Mouse (Mus musculus) forebrain, embryonic 10.5 days (tissue): ENCODE measurements at regions not wholly inside any gene's neighbourhood (a gene's known extent, or its start where the extent isn't known, plus 50 kb on each side); places are given as distances from the start of the nearest gene placed in this dataset.

ENCODE experiments used
- DNase-seq: peaks from one replicate; pipeline ENCODE4 v3.0.0-alpha.2; 2017; ENCODE audit warnings: low spot score; ENCODE audit errors: extremely low spot score
- H3K27ac ChIP-seq: fragments of 300-500 bp; sonication (generic); 2 replicates; pipeline ENCODE4 v1.5.1; 2016; ENCODE audit warnings: mild to moderate bottlenecking
- H3K27me3 ChIP-seq: fragments of 300-500 bp; sonication (generic); 2 replicates; pipeline ENCODE4 v1.6.1; 2016; ENCODE audit warnings: mild to moderate bottlenecking; ENCODE audit not compliant: poor library complexity, severe bottlenecking
- H3K36me3 ChIP-seq: fragments of 300-500 bp; sonication (generic); replicated peaks from 2 replicates; pipeline ENCODE4 v1.6.1; 2016; ENCODE audit warnings: mild to moderate bottlenecking, moderate library complexity
- H3K4me1 ChIP-seq: fragments of 300-500 bp; sonication (generic); 2 replicates; pipeline ENCODE4 v1.6.1; 2016
- H3K4me3 ChIP-seq: fragments of 300-500 bp; sonication (generic); 2 replicates; pipeline ENCODE4 v1.5.1; 2016; ENCODE audit warnings: mild to moderate bottlenecking, moderate library complexity
- H3K9me3 ChIP-seq: fragments of 300-500 bp; sonication (generic); 2 replicates; pipeline ENCODE4 v1.6.1; 2016; ENCODE audit warnings: mild to moderate bottlenecking, moderate library complexity
- WGBS: fragments of 180-500 bp; shearing (Covaris S2); methylation state at CpG from one replicate; pipeline ENCODE4 v1.1.7; 2016; 5-methylcytosine and 5-hydroxymethylcytosine counted together

DNA sequence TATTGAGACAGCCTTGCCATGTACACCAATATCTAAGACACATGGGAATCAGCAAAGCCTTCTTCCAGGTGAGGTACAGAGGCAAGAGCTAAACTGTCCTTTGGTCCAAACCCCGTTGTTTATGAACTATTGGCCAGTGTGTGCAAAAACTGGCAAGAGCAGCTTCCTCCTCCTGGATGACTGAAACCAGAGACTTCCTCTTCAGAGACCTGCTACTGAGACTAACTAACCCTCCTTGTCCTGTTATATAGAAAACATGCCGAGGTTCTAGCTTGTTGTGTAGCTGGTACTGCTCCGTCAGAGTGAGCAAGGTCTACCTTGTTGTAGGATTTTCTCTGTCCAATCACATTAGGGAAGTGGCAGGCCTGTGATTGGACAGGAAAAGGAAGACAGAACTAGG is 174.3 kb upstream of the F930015N05Rik start:
- DNase-seq, result no peak
- H3K4me3 ChIP-seq, result no peak overlapping the region
- H3K4me1 ChIP-seq, result no peaks in the 10 kb centered on the region
- H3K27ac ChIP-seq, result no peak overlapping the region
- H3K36me3 ChIP-seq, result no peaks in the 10 kb centered on the region
- H3K27me3 ChIP-seq, result no peaks in the 10 kb centered on the region
- peaks cover 2% of the 10 kb centered on the region; the same call in 1 of the 2 replicates for H3K9me3 ChIP-seq
- WGBS, result 90% methylated on average over 3 of the region's 3 CpGs

GRCm38 (mm10) chr11:64615140-64615539 is 178.7 kb upstream of the F930015N05Rik start:
- H3K27me3 ChIP-seq, result no peaks in the 10 kb centered on the region
- H3K9me3 ChIP-seq, result peaks cover 2% of the 10 kb centered on the region; the same call in 1 of the 2 replicates
- no peak overlapping the region for H3K4me3 ChIP-seq
- H3K4me1 ChIP-seq, result no peaks in the 10 kb centered on the region
- WGBS, result 69% methylated on average over 1 of the region's 1 CpGs
- no peak for DNase-seq
- H3K27ac ChIP-seq, result no peak overlapping the region
- no peaks in the 10 kb centered on the region for H3K36me3 ChIP-seq

DNA sequence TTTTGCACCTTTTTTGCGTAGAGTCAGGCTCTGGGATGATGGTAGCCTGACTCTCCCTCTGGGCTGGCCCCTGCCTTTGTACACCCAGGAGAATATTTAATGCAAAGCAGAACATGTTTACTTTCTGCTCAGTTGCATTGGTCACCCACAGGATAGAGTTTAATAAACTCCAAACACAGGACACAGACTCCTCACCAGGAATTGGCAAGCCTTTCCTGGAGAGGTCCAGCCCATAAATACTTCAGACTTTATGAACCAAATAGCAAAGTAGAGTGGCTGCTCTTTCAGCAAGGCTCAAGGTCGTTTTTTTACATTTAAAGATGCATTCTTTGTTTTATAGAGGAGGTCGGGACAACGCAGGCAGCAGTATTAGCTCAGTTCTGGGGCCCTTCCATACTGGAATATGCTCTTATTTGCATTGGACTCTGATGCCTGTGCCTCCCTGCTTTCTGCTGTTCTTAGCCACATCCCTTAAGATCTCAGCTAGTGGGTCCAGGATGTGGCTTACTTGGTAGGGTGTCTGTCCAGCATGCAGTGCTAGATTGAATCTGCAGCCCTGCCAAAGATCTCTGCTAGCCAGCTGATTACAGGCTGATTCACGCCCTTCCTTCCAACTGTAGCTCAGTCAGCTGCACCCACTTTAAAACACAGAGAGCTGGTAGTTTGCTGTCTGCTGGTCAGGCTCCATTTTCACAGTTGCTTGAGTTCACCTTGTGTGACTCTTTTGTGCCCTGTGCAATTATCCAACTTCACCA is 182.4 kb upstream of the F930015N05Rik start:
- no peaks in the 10 kb centered on the region for H3K4me1 ChIP-seq
- no peaks in the 10 kb centered on the region for H3K27me3 ChIP-seq
- no peak overlapping the region for H3K27ac ChIP-seq
- WGBS, result 73% methylated on average over 5 of the region's 5 CpGs
- no peaks in the 10 kb centered on the region for H3K9me3 ChIP-seq
- DNase-seq, result no peak
- H3K36me3 ChIP-seq, result no peaks in the 10 kb centered on the region
- H3K4me3 ChIP-seq, result no peak overlapping the region

GRCm38 (mm10) chr11:64627180-64627579 is 190.7 kb upstream of the F930015N05Rik start:
- DNase-seq, result no peak
- Histone ChIP-seq H3K4me3 (no peak overlapping the region), H3K27me3 (no peaks in the 10 kb centered on the region), H3K9me3 (no peaks in the 10 kb centered on the region), H3K4me1 (no peaks in the 10 kb centered on the region), H3K36me3 (no peaks in the 10 kb centered on the region), H3K27ac (no peak overlapping the region)
- 93% methylated on average over 7 of the region's 7 CpGs for WGBS

DNA sequence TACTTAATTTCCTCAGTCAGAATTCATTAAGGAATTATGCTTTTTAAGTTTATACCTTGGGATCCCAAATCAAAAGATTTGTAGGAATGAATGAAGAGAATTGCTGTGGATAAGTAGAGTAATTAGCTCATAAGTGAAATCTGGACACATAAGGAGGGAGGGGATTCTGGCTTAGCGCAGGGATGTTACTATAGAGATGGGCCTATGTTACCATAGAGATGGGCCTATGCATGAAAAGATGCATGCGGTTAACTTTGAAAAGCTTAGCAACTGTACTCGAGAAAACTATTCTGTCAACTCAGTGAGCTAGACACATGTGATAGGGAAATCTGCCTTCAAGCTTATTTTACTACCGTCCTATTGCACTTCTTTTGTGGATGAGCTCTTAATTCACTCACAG is 204.5 kb upstream of the F930015N05Rik start:
- Histone ChIP-seq H3K27me3 (no peaks in the 10 kb centered on the region), H3K4me3 (no peak overlapping the region), H3K36me3 (no peaks in the 10 kb centered on the region), H3K9me3 (0 out of 2 replicates have a peak, but pooled peaks cover 5% of the 10 kb centered on the region), H3K27ac (no peak overlapping the region), H3K4me1 (peaks cover 12% of the 10 kb centered on the region; the same call in 1 of the 2 replicates)
- WGBS, result 82% methylated on average over 4 of the region's 4 CpGs
- no peak for DNase-seq

GRCm38 (mm10) chr11:64643171-64643570 is 206.7 kb upstream of the F930015N05Rik start:
- Histone ChIP-seq H3K27ac (no peak overlapping the region), H3K4me1 (peaks cover 12% of the 10 kb centered on the region; the same call in 1 of the 2 replicates), H3K36me3 (no peaks in the 10 kb centered on the region), H3K4me3 (no peak overlapping the region), H3K9me3 (no peaks in the 10 kb centered on the region), H3K27me3 (no peaks in the 10 kb centered on the region)
- no peak for DNase-seq
- 64% methylated on average over 5 of the region's 5 CpGs for WGBS

- H3K27ac ChIP-seq, result no peak overlapping the region
- 91% methylated on average over 2 of the region's 2 CpGs for WGBS
- H3K9me3 ChIP-seq, result no peaks in the 10 kb centered on the region
- H3K27me3 ChIP-seq, result no peaks in the 10 kb centered on the region
- DNase-seq, result no peak
- no peaks in the 10 kb centered on the region for H3K36me3 ChIP-seq
- no peak overlapping the region for H3K4me3 ChIP-seq
- peaks cover 12% of the 10 kb centered on the region for H3K4me1 ChIP-seq
Measured at GRCm38 (mm10) chr11:64647938-64648337, 211.5 kb upstream of the F930015N05Rik start.

DNA sequence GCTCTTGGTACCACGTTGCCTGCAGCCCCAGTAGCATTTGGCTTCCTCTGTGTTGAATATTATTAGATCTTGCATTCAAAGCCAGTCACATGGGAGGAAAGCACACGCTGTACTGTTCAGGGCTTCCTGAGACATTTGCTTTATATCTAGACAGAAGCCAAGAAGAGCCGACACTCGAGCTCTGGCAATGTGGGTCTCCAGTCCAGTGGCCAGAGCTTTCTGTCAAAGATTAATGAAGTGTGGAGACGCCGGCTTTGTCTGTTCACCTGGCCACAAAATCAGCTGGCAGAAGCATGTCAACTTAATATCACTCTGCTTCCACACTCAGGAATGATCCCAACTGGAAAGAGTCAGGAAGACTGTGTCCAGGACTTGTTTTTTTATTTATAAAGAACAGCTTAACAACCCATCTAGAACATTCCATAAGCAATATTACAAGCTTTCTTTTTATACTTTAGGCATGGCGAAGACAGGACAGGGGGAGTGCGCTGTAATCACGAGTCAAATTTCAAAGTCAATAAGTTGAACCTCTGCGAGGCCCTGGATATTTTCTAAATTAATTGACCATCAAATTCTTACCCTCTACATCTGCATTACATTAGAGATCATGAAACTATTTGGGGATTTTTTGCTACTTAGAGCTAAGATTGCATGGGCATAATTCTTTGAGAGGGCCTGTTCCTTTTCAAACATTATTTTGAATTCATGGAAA is 214.3 kb upstream of the F930015N05Rik start:
- Histone ChIP-seq H3K4me3 (no peak overlapping the region), H3K4me1 (peaks cover 12% of the 10 kb centered on the region), H3K27ac (no peak overlapping the region), H3K9me3 (no peaks in the 10 kb centered on the region), H3K36me3 (no peaks in the 10 kb centered on the region), H3K27me3 (no peaks in the 10 kb centered on the region)
- 85% methylated on average over 10 of the region's 10 CpGs for WGBS
- DNase-seq, result no peak

DNA sequence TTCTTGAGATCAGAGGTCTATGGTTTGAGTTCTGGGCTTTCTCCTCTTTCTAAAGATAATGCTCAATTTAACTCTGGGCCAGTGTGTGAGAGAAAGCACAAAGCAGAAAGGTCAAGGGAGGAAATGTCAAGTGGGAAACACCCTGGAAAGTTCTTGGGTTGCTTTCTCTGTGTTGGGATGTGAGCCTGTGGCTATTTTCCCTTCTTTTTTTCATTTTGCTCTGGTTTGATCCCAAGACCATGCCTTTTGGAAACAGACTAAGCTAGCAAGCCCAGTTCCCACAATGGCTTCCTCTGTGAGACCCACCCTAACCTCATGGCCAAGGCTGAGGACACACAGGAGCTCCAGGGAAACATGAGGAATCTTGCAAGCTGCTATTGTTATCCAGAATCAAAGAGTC is 216.4 kb upstream of the F930015N05Rik start:
- no peak overlapping the region for H3K4me3 ChIP-seq
- H3K27me3 ChIP-seq, result no peaks in the 10 kb centered on the region
- H3K27ac ChIP-seq, result no peak overlapping the region
- H3K9me3 ChIP-seq, result no peaks in the 10 kb centered on the region
- H3K36me3 ChIP-seq, result no peaks in the 10 kb centered on the region
- peaks cover 14% of the 10 kb centered on the region for H3K4me1 ChIP-seq
- no peak for DNase-seq

GRCm38 (mm10) chr11:64655162-64655561 is 218.7 kb upstream of the F930015N05Rik start:
- Histone ChIP-seq H3K4me1 (peaks cover 15% of the 10 kb centered on the region), H3K9me3 (no peaks in the 10 kb centered on the region), H3K36me3 (no peaks in the 10 kb centered on the region), H3K27me3 (no peaks in the 10 kb centered on the region), H3K4me3 (no peak overlapping the region), H3K27ac (no peak overlapping the region)
- 90% methylated on average over 1 of the region's 1 CpGs for WGBS
- no peak for DNase-seq

DNA sequence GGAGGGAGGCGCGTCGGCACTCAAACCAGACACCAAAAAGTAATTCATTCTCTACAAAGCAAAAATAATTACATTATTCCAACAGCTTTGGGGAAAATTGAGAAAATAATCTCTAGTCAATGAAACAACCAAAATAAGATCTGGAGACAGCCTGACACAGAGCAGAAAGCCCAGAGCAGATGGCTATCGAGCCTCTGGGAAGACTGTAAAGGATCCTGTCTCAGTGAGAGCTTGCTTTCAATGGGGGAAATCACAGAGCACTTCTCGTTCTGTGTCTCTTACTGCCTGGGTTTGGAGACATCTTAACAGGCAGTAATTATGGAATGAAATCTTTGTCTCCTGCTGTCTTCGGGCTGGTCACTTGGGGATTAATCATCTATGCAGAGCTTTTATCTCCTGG is 226.7 kb upstream of the F930015N05Rik start:
- Histone ChIP-seq H3K4me1 (peaks cover 14% of the 10 kb centered on the region), H3K4me3 (no peak overlapping the region), H3K9me3 (no peaks in the 10 kb centered on the region), H3K27ac (no peak overlapping the region), H3K36me3 (no peaks in the 10 kb centered on the region), H3K27me3 (no peaks in the 10 kb centered on the region)
- WGBS, result 29% methylated on average over 6 of the region's 6 CpGs
- DNase-seq, result no peak

DNA sequence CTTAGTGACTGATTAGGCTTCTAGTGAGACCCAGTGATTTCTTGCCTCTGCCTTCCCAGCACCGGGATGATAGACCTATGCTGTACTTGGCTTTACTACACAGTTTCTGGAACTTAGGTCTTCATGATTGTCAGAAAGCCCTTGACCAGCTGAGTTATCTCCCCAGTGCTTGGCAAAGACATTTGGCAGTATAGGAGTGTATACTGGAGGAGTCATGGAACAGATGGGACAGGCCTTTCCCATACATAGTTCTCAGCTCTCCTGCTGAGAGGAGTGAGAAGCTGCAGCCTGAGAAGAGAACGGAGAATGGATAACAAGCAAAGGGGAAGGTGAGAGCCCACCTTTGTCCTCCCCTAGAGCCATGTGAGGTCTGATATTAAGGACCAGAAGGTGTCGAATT is 230.6 kb upstream of the F930015N05Rik start:
- H3K9me3 ChIP-seq, result no peaks in the 10 kb centered on the region
- WGBS, result 82% methylated on average over 3 of the region's 3 CpGs
- H3K27me3 ChIP-seq, result no peaks in the 10 kb centered on the region
- no peaks in the 10 kb centered on the region for H3K36me3 ChIP-seq
- no peak for DNase-seq
- H3K4me1 ChIP-seq, result peaks cover 18% of the 10 kb centered on the region
- no peak overlapping the region for H3K27ac ChIP-seq
- H3K4me3 ChIP-seq, result no peak overlapping the region

GRCm38 (mm10) chr11:64667521-64667920 is 231.1 kb upstream of the F930015N05Rik start:
- Histone ChIP-seq H3K36me3 (no peaks in the 10 kb centered on the region), H3K27me3 (no peaks in the 10 kb centered on the region), H3K27ac (no peak overlapping the region), H3K4me3 (no peak overlapping the region), H3K4me1 (peaks cover 20% of the 10 kb centered on the region), H3K9me3 (no peaks in the 10 kb centered on the region)
- WGBS, result 80% methylated on average over 7 of the region's 7 CpGs
- DNase-seq, result no peak
